Mouse (Mus musculus) adrenal gland, postnatal 4 days (tissue): ENCODE results near the gene Rpl10-ps3. TPM values are rescaled to one million over a fixed set of nuclear protein-coding genes. Genes with fewer than 3 reads are reported as not detected.

Experiments used
- DNase-seq, 2 experiments: peaks; one replicate each; pipeline ENCODE4 v3.0.0; 2021 to 2022; ENCODE audit warnings: low spot score in 2 of 2, mixed read lengths in 2 of 2
- long read RNA-seq, 2 experiments: library from polyadenylated mRNA; stranded (forward); transcript quantifications; one replicate each; pipeline ENCODE4 v2.0.0; 2021
- total RNA-seq, 2 experiments: library from RNA; stranded (reverse); gene quantifications; 2 replicates each; pipeline ENCODE4 v1.2.3; 2021

Rpl10-ps3 gene
- 1,000 to 10,000 TPM; 1,124 to 1,153 TPM for total RNA-seq
- long read RNA-seq, experiment 1, transcript Rpl10-ps3-201 (1 exons, 768 nt): major isoform, 329 of 330 reads
- long read RNA-seq, experiment 1, partial matches to known transcripts: 0 of 330 reads
- long read RNA-seq, experiment 1, other reads (novel, unspliced or antisense): 1 of 330 reads
- long read RNA-seq, experiment 2, transcript Rpl10-ps3-201 (1 exons, 768 nt): major isoform, 344 of 344 reads
- long read RNA-seq, experiment 2, partial matches to known transcripts: 0 of 344 reads
- long read RNA-seq, experiment 2, other reads (novel, unspliced or antisense): 0 of 344 reads

- no peak for DNase-seq
Measured at GRCm38 (mm10) chr9:50344868-50345267, at the start of gene Rpl10-ps3. TSS of gene Rpl10-ps3 (minus strand) at chr9:50344968.

GRCm38 (mm10) chr9:50375598-50375997 lies 30.8 kb upstream of the Rpl10-ps3 start:
- no peak for DNase-seq

- DNase-seq: no peak
Measured at GRCm38 (mm10) chr9:50374666-50375065, 29.9 kb upstream of the Rpl10-ps3 start.

GRCm38 (mm10) chr9:50368551-50369297 lies 24.0 kb upstream of the Rpl10-ps3 start:
- no peak for DNase-seq

- no peak for DNase-seq
Measured at GRCm38 (mm10) chr9:50365059-50365780, 20.5 kb upstream of the Rpl10-ps3 start.

- DNase-seq: no peak
Measured at GRCm38 (mm10) chr9:50363962-50364361, 19.2 kb upstream of the Rpl10-ps3 start.

- DNase-seq: no peak
Measured at GRCm38 (mm10) chr9:50363259-50363658, 18.5 kb upstream of the Rpl10-ps3 start.

GRCm38 (mm10) chr9:50362556-50362955 lies 17.8 kb upstream of the Rpl10-ps3 start:
- no peak for DNase-seq

GRCm38 (mm10) chr9:50360370-50360769 lies 15.6 kb upstream of the Rpl10-ps3 start:
- DNase-seq: no peak

- DNase-seq: no peak
Measured at GRCm38 (mm10) chr9:50357331-50357730, 12.6 kb upstream of the Rpl10-ps3 start.

- no peak for DNase-seq
Measured at GRCm38 (mm10) chr9:50351746-50352145, 7.0 kb upstream of the Rpl10-ps3 start.

- DNase-seq: no peak
Measured at GRCm38 (mm10) chr9:50350571-50350970, 5.8 kb upstream of the Rpl10-ps3 start.

GRCm38 (mm10) chr9:50349156-50349555 lies 4.4 kb upstream of the Rpl10-ps3 start:
- no peak for DNase-seq

- no peak for DNase-seq
Measured at GRCm38 (mm10) chr9:50348256-50348655, 3.5 kb upstream of the Rpl10-ps3 start.

- no peak for DNase-seq
Measured at GRCm38 (mm10) chr9:50335539-50336325, 9.0 kb downstream of the Rpl10-ps3 start.

GRCm38 (mm10) chr9:50333413-50333812 lies 11.4 kb downstream of the Rpl10-ps3 start:
- DNase-seq: no peak

- no peak for DNase-seq
Measured at GRCm38 (mm10) chr9:50324355-50325225, 20.2 kb downstream of the Rpl10-ps3 start.

- DNase-seq: no peak
Measured at GRCm38 (mm10) chr9:50320729-50321128, 24.0 kb downstream of the Rpl10-ps3 start.

GRCm38 (mm10) chr9:50319506-50319905 lies 25.3 kb downstream of the Rpl10-ps3 start:
- DNase-seq: no peak

- DNase-seq: no peak
Measured at GRCm38 (mm10) chr9:50317299-50317698, 27.5 kb downstream of the Rpl10-ps3 start.
